Mouse (Mus musculus): ENCODE results near the gene Arl4d. TPM values are rescaled to one million over a fixed set of nuclear protein-coding genes. Genes with fewer than 3 reads are reported as not detected.

Gene Arl4d
- 1 to 10 TPM in 1 of 2 experiments, under 1 TPM in 1; 0.68 to 1.6 TPM for total RNA-seq (2023)

GRCm38 (mm10) chr11:101664825-101665635, at the start of gene Arl4d:
Gene Arl4d, plus strand, starts transcription at chr11:101665541.

GRCm38 (mm10) chr11:101626995-101627856, 38.1 kb upstream of the Arl4d start, which contains the start of gene Rdm1:
Gene Rdm1, plus strand, starts transcription at chr11:101627195.

Other genes with a start within 250 kb of the Arl4d start
- gene Aarsd1, start 247.9 kb upstream of the Arl4d start, total RNA-seq (2023) = 10 to 100 TPM; 17.1 to 19.2 TPM
- gene Gm27029, start 240.7 kb upstream of the Arl4d start, total RNA-seq (2023) = 1 to 10 TPM; 1.6 to 2.0 TPM
- gene Rundc1, start 240.5 kb upstream of the Arl4d start, total RNA-seq (2023) = 1 to 10 TPM; 6.6 to 7.7 TPM
- under 1 TPM; 0.35 to 0.82 TPM for gene Ptges3l, start 240.2 kb upstream of the Arl4d start, total RNA-seq (2023)
- 10 to 100 TPM; 45.5 to 47.2 TPM for gene Rpl27, start 223.2 kb upstream of the Arl4d start, total RNA-seq (2023)
- 10 to 100 TPM; 16.4 to 21.7 TPM for gene Ifi35, start 217.1 kb upstream of the Arl4d start, total RNA-seq (2023)
- under 1 TPM in 1 of 2 experiments, not detected in 1; 0.61 TPM for gene Rnd2, start 200.5 kb upstream of the Arl4d start, total RNA-seq (2023)
- 10 to 100 TPM; 14.6 to 16.3 TPM for gene Vat1, start 199.3 kb upstream of the Arl4d start, total RNA-seq (2023)
- gene Brca1, start 113.6 kb upstream of the Arl4d start, total RNA-seq (2023) = 10 to 100 TPM; 15.4 to 19.1 TPM
- gene Nbr1, start 113.4 kb upstream of the Arl4d start, total RNA-seq (2023) = 10 to 100 TPM; 59.5 to 80.0 TPM
- gene Tmem106a, start 83.3 kb upstream of the Arl4d start, total RNA-seq (2023) = 10 to 100 TPM; 11.5 to 11.6 TPM
- gene Gm11634, start 66.3 kb upstream of the Arl4d start, total RNA-seq (2023) = not detected
- gene Rdm1, start 38.3 kb upstream of the Arl4d start, total RNA-seq (2023) = 10 to 100 TPM; 17.1 to 20.1 TPM
- gene Dhx8, start 67.4 kb downstream of the Arl4d start, total RNA-seq (2023) = 10 to 100 TPM; 40.8 to 42.2 TPM
- gene Etv4, start 119.8 kb downstream of the Arl4d start, total RNA-seq (2023) = not detected
- gene Meox1, start 228.8 kb downstream of the Arl4d start, total RNA-seq (2023) = under 1 TPM in 1 of 2 experiments, not detected in 1; 0.24 TPM

Data from neutrophil, adult 83 days (primary cell).